Mouse (Mus musculus): ENCODE results near the gene Gjb4.

GRCm38 (mm10) chr4:127389645-127390044, 35.8 kb upstream of the Gjb4 start:
- TF ChIP-seq CTCF (IDR thresholded peaks at IDR 0.05) (no peak), EP300 (IDR thresholded peaks at IDR 0.05) (no peak)

Measured in lung, postnatal 0 days (tissue).